Mouse (Mus musculus): ENCODE data around the gene Snx22.

Gene Snx22

GRCm38 (mm10) chr9:66068971-66069391 lies 538 bp downstream of the Snx22 start:
- no peak for DNase-seq (ENCODE audit: low spot score in 2 of 2)

GRCm38 (mm10) chr9:66068056-66068455 lies 1.5 kb downstream of the Snx22 start:
- no peak for DNase-seq (ENCODE audit: low spot score in 2 of 2)

GRCm38 (mm10) chr9:66067542-66067941 lies 2.0 kb downstream of the Snx22 start:
- peak in 1 of 2 experiments; percentile 22 for DNase-seq (ENCODE audit: low spot score in 2 of 2)

GRCm38 (mm10) chr9:66066791-66067190 lies 2.7 kb downstream of the Snx22 start:
- DNase-seq (ENCODE audit: low spot score in 2 of 2), result no peak

- no peak for DNase-seq (ENCODE audit: low spot score in 2 of 2)
Observed at GRCm38 (mm10) chr9:66064316-66064715, 5.2 kb downstream of the Snx22 start.

GRCm38 (mm10) chr9:66063446-66063845 lies 6.1 kb downstream of the Snx22 start:
- DNase-seq (ENCODE audit: low spot score in 2 of 2), result no peak

GRCm38 (mm10) chr9:66061656-66062055 lies 7.9 kb downstream of the Snx22 start:
- no peak for DNase-seq (ENCODE audit: low spot score in 2 of 2)

GRCm38 (mm10) chr9:66060986-66061385 lies 8.5 kb downstream of the Snx22 start:
- no peak for DNase-seq (ENCODE audit: low spot score in 2 of 2)

GRCm38 (mm10) chr9:66060308-66060647 lies 9.2 kb downstream of the Snx22 start:
- no peak for DNase-seq (ENCODE audit: low spot score in 2 of 2)

- DNase-seq (ENCODE audit: low spot score in 2 of 2), result peak; percentile 95 to 98
Observed at GRCm38 (mm10) chr9:66059583-66060307, 9.8 kb downstream of the Snx22 start, which contains the start of gene Ppib. Ppib (plus strand) TSS chr9:66060222.

- no peak for DNase-seq (ENCODE audit: low spot score in 2 of 2)
Observed at GRCm38 (mm10) chr9:66053620-66054019, 15.9 kb downstream of the Snx22 start.

- no peak for DNase-seq (ENCODE audit: low spot score in 2 of 2)
Observed at GRCm38 (mm10) chr9:66052731-66053130, 16.8 kb downstream of the Snx22 start.

GRCm38 (mm10) chr9:66051493-66051892 lies 18.0 kb downstream of the Snx22 start:
- DNase-seq (ENCODE audit: low spot score in 2 of 2), result no peak

- DNase-seq (ENCODE audit: low spot score in 2 of 2), result no peak
Observed at GRCm38 (mm10) chr9:66049931-66050601, 19.5 kb downstream of the Snx22 start.

GRCm38 (mm10) chr9:66043241-66043640 lies 26.3 kb downstream of the Snx22 start:
- DNase-seq (ENCODE audit: low spot score in 2 of 2), result no peak

- no peak for DNase-seq (ENCODE audit: low spot score in 2 of 2)
Observed at GRCm38 (mm10) chr9:66042331-66042730, 27.2 kb downstream of the Snx22 start.

GRCm38 (mm10) chr9:66040801-66041200 lies 28.7 kb downstream of the Snx22 start:
- no peak for DNase-seq (ENCODE audit: low spot score in 2 of 2)

GRCm38 (mm10) chr9:66039290-66039689 lies 30.2 kb downstream of the Snx22 start:
- DNase-seq (ENCODE audit: low spot score in 2 of 2), result no peak

- DNase-seq (ENCODE audit: low spot score in 2 of 2), result no peak
Observed at GRCm38 (mm10) chr9:66038581-66038980, 30.9 kb downstream of the Snx22 start.

GRCm38 (mm10) chr9:66038082-66038481 lies 31.4 kb downstream of the Snx22 start:
- no peak for DNase-seq (ENCODE audit: low spot score in 2 of 2)

- DNase-seq (ENCODE audit: low spot score in 2 of 2), result no peak
Observed at GRCm38 (mm10) chr9:66020601-66021000, 48.9 kb downstream of the Snx22 start.

All from urinary bladder, postnatal 36 days (tissue).